Mouse (Mus musculus) CH12.LX (cell line): ENCODE measurements around the gene Smg7. TPM values are rescaled to one million over a fixed set of nuclear protein-coding genes. Genes with fewer than 3 reads are reported as not detected.

Experiments used
- DNase-seq: peaks from one replicate; pipeline ENCODE4 v3.0.0-alpha.2; 2013; ENCODE audit errors: extremely low read depth
- H3K27ac ChIP-seq: 2 replicates; pipeline ENCODE4 v1.5.1; 2012; ENCODE audit warnings: low read depth, mild to moderate bottlenecking, control low read depth, moderate library complexity; ENCODE audit not compliant: insufficient read depth
- H3K27me3 ChIP-seq: replicated peaks from 2 replicates; pipeline ENCODE3; 2012; ENCODE audit warnings: inconsistent platforms
- H3K36me3 ChIP-seq, 2 experiments: replicated peaks in 1 of 2; 2 replicates each; pipeline versions ENCODE3 to v1.6.1; 2012; ENCODE audit warnings: inconsistent platforms in 1 of 2, low read length in 1 of 2, mild to moderate bottlenecking in 1 of 2, mixed read lengths in 1 of 2, moderate library complexity in 1 of 2; ENCODE audit not compliant: control insufficient read depth in 1 of 2, insufficient read depth in 1 of 2
- H3K4me1 ChIP-seq, 2 experiments: 2 replicates each; pipeline ENCODE4 v1.6.1; 2012; ENCODE audit warnings: inconsistent platforms in 1 of 2, moderate library complexity in 1 of 2; ENCODE audit not compliant: insufficient read depth in 2 of 2, control insufficient read depth in 1 of 2
- H3K4me2 ChIP-seq: 2 replicates; pipeline ENCODE4 v1.6.1; 2012; ENCODE audit warnings: low read depth, mild to moderate bottlenecking, control low read depth; ENCODE audit not compliant: poor library complexity, insufficient read depth, severe bottlenecking
- H3K4me3 ChIP-seq, 3 experiments: fragments of 150-350 bp in 1 of 3; sonication (generic) in 1 of 3; replicated peaks in 1 of 3; 2 replicates each; pipeline versions ENCODE3 to v1.5.1; 2011 to 2012; ENCODE audit warnings: low read depth in 2 of 3, low read length in 2 of 3, mild to moderate bottlenecking in 2 of 3, moderate library complexity in 2 of 3, control low read depth in 1 of 3, improper control_type of control experiment in 1 of 3, inconsistent platforms in 1 of 3, mixed read lengths in 1 of 3; ENCODE audit not compliant: poor library complexity in 1 of 3
- H3K79me2 ChIP-seq: replicated peaks from 2 replicates; pipeline ENCODE4 v1.6.1; 2012; ENCODE audit warnings: mild to moderate bottlenecking, moderate library complexity; ENCODE audit not compliant: control insufficient read depth, poor library complexity, insufficient read depth, severe bottlenecking; ENCODE audit errors: extremely low read depth
- H3K9ac ChIP-seq: 2 replicates; pipeline ENCODE4 v1.6.1; 2012; ENCODE audit warnings: low read depth, mild to moderate bottlenecking, control low read depth, moderate library complexity; ENCODE audit not compliant: insufficient read depth
- H3K9me3 ChIP-seq: replicated peaks from 2 replicates; pipeline ENCODE3; 2012; ENCODE audit warnings: low read length, inconsistent platforms, mixed read lengths
- CHD1 ChIP-seq: IDR thresholded peaks from 2 replicates; pipeline ENCODE4 v1.6.1; 2012; ENCODE audit warnings: low read depth, low read length, improper control_type of control experiment, inconsistent platforms
- CHD2 ChIP-seq: IDR thresholded peaks from 2 replicates; pipeline ENCODE4 v1.6.1; 2011; ENCODE audit warnings: low read length, improper control_type of control experiment
- CTCF ChIP-seq, 2 experiments: IDR thresholded peaks in 1 of 2; conservative IDR thresholded peaks in 1 of 2; 2 replicates each; pipeline ENCODE4 v1.5.1; 2011 to 2012; ENCODE audit warnings: low read depth in 2 of 2, low read length in 2 of 2, improper control_type of control experiment in 1 of 2, inconsistent platforms in 1 of 2, mild to moderate bottlenecking in 1 of 2, moderate library complexity in 1 of 2
- EP300 ChIP-seq: IDR thresholded peaks from 2 replicates; pipeline ENCODE4 v1.6.1; 2011; ENCODE audit warnings: low read length, improper control_type of control experiment
- ETS1 ChIP-seq: conservative IDR thresholded peaks from 2 replicates; pipeline ENCODE4 v1.6.1; 2012; ENCODE audit warnings: low read depth, mild to moderate bottlenecking, inconsistent platforms, low read length, improper control_type of control experiment, moderate library complexity
- IRF4 ChIP-seq: IDR thresholded peaks from 2 replicates; pipeline ENCODE4 v1.6.1; 2014; ENCODE audit warnings: low read depth, mild to moderate bottlenecking, inconsistent platforms, low read length, improper control_type of control experiment
- JUN ChIP-seq: IDR thresholded peaks from 2 replicates; pipeline ENCODE4 v1.6.1; 2011; ENCODE audit warnings: low read depth, mild to moderate bottlenecking, low read length, improper control_type of control experiment, moderate library complexity; ENCODE audit not compliant: insufficient read depth
- KAT2A ChIP-seq: IDR thresholded peaks from 2 replicates; pipeline ENCODE4 v1.6.1; 2012; ENCODE audit warnings: low read length, improper control_type of control experiment, inconsistent platforms; ENCODE audit not compliant: insufficient replicate concordance
- MAX ChIP-seq: IDR thresholded peaks from 2 replicates; pipeline ENCODE4 v1.6.1; 2011; ENCODE audit warnings: low read length, improper control_type of control experiment
- MAZ ChIP-seq: IDR thresholded peaks from 2 replicates; pipeline ENCODE4 v1.6.1; 2012; ENCODE audit warnings: low read depth, mild to moderate bottlenecking, inconsistent platforms, low read length, improper control_type of control experiment, moderate library complexity
- MEF2A ChIP-seq: IDR thresholded peaks from 2 replicates; pipeline ENCODE4 v1.6.1; 2014; ENCODE audit warnings: low read depth, mild to moderate bottlenecking, inconsistent platforms, low read length, improper control_type of control experiment, borderline replicate concordance
- MYC ChIP-seq: IDR thresholded peaks from 2 replicates; pipeline ENCODE4 v1.6.1; 2011; ENCODE audit warnings: low read depth, mild to moderate bottlenecking, improper control_type of control experiment, low read length
- NELFE ChIP-seq: IDR thresholded peaks from 2 replicates; pipeline ENCODE4 v1.6.1; 2011; ENCODE audit warnings: low read depth, low read length, improper control_type of control experiment
- PAX5 ChIP-seq: IDR thresholded peaks from 2 replicates; pipeline ENCODE4 v1.6.1; 2012; ENCODE audit warnings: low read length, inconsistent platforms, mixed read lengths
- POLR2A ChIP-seq: IDR thresholded peaks from 2 replicates; pipeline ENCODE4 v1.6.1; 2011; ENCODE audit warnings: low read depth, mild to moderate bottlenecking, improper control_type of control experiment, low read length
- POLR2AphosphoS2 ChIP-seq: IDR thresholded peaks from 2 replicates; pipeline ENCODE4 v1.6.1; 2011; ENCODE audit warnings: low read depth, low read length, improper control_type of control experiment
- RAD21 ChIP-seq: IDR thresholded peaks from 2 replicates; pipeline ENCODE4 v1.6.1; 2011; ENCODE audit warnings: low read depth, mild to moderate bottlenecking, low read length, improper control_type of control experiment, moderate library complexity
- RCOR1 ChIP-seq: conservative IDR thresholded peaks from 2 replicates; pipeline ENCODE4 v1.6.1; 2012; ENCODE audit warnings: low read depth, mild to moderate bottlenecking, inconsistent platforms, low read length, improper control_type of control experiment
- SIN3A ChIP-seq: IDR thresholded peaks from 2 replicates; pipeline ENCODE4 v1.6.1; 2012; ENCODE audit warnings: low read length, improper control_type of control experiment, inconsistent platforms
- TBP ChIP-seq: conservative IDR thresholded peaks from 2 replicates; pipeline ENCODE4 v1.6.1; 2011; ENCODE audit warnings: low read depth, low read length, improper control_type of control experiment
- UBTF ChIP-seq: IDR thresholded peaks from 2 replicates; pipeline ENCODE4 v1.6.1; 2012; ENCODE audit warnings: low read depth, mild to moderate bottlenecking, inconsistent platforms, low read length, improper control_type of control experiment, moderate library complexity
- ZNF384 ChIP-seq: IDR thresholded peaks from 2 replicates; pipeline ENCODE4 v1.6.1; 2012; ENCODE audit warnings: low read depth, low read length, improper control_type of control experiment, inconsistent platforms
- dilution Hi-C: fragments of 300-500 bp; cut with MboI; formaldehyde crosslinking; loops from 2 replicates; pipeline ENCODE4 v1.14.3; 2020; ENCODE audit warnings: low sequenced_read_pairs; ENCODE audit not compliant: extremely low pct_unique_long_range_greater_than_20kb, extremely low pct_ligation_motif_present
- in situ Hi-C: fragments of 300-500 bp; cut with MboI; formaldehyde crosslinking; loops from 3 replicates; pipeline ENCODE4 v1.14.3; 2019; ENCODE audit warnings: low sequenced_read_pairs, low pct_ligation_motif_present, low pct_unique_long_range_greater_than_20kb, mixed read lengths
- polyA plus RNA-seq: library from polyadenylated mRNA; unstranded; fragments of >175 nt; gene quantifications from 2 replicates; pipeline ENCODE4 v1.2.1, GENCODE M21; 2012; ENCODE audit warnings: low read depth; ENCODE audit not compliant: insufficient read length
- total RNA-seq, 2 experiments: library from RNA; depleted of rRNA; stranded (reverse); fragments of 300-350 nt in 1 of 2; fragments of >200 nt in 1 of 2; gene quantifications; 2 replicates each; pipeline ENCODE4 v1.2.3; 2012 to 2014

Smg7 gene
- total and polyA plus RNA-seq, 3 experiments, result 23.4 to 55.2 (median 27.0) TPM

- Histone ChIP-seq H3K4me2 (no peak overlapping the region), H3K4me1 (no peaks in the 10 kb centered on the region), H3K27me3 (no peaks in the 10 kb centered on the region), H3K36me3 (no peaks in the 10 kb centered on the region), H3K9ac (no peak overlapping the region), H3K4me3 (no peak overlapping the region), H3K9me3 (no peaks in the 10 kb centered on the region), H3K27ac (no peak overlapping the region), H3K79me2 (no peaks in the 10 kb centered on the region)
- TF ChIP-seq RAD21 (no peak), UBTF (no peak), NELFE (no peak), RCOR1 (no peak), CHD2 (no peak), EP300 (no peak), ZNF384 (no peak), MEF2A (no peak), CHD1 (no peak), CTCF (conservative IDR thresholded peaks at IDR 0.05 in 1 of 2, IDR thresholded peaks at IDR 0.05 in 1 of 2; ENCODE audit: low read depth in 2 of 2, low read length in 2 of 2) (no peak), MYC (no peak), JUN (no peak)
- dilution Hi-C loops (no loop called here), in situ Hi-C loops (no loop called here)
- DNase-seq, result no peak
Measured at GRCm38 (mm10) chr1:152933962-152934361, 31.5 kb upstream of the Smg7 start.

- H3K27ac ChIP-seq, result no peak overlapping the region
Measured at GRCm38 (mm10) chr1:152921786-152922185, 19.3 kb upstream of the Smg7 start.

More at GRCm38 (mm10) chr1:152921786-152922185, 19.3 kb upstream of the Smg7 start:
- no peaks in the 10 kb centered on the region for H3K36me3 ChIP-seq
- no peak overlapping the region for H3K4me3 ChIP-seq
- H3K4me1 ChIP-seq, result peaks cover 3 to 9% of the 10 kb centered on the region in 2 experiments; a peak in 1 of 4 replicates
- no peaks in the 10 kb centered on the region for H3K27me3 ChIP-seq
- H3K4me2 ChIP-seq, result no peak overlapping the region
- dilution Hi-C loops (no loop called here), in situ Hi-C loops (loop anchor here (25.0 kb wide), 1 partner anchor 384 kb away; no protein-coding TSS in a partner anchor)
- TF ChIP-seq CHD2 (no peak), POLR2A (no peak), MAX (no peak), PAX5 (no peak), JUN (no peak), TBP (no peak), SIN3A (no peak), ETS1 (no peak), POLR2AphosphoS2 (no peak), MEF2A (no peak), MYC (no peak), MAZ (no peak), KAT2A (no peak), IRF4 (no peak), UBTF (no peak)
- no peaks in the 10 kb centered on the region for H3K79me2 ChIP-seq
- H3K9me3 ChIP-seq, result no peaks in the 10 kb centered on the region
- DNase-seq, result no peak
- H3K9ac ChIP-seq, result no peak overlapping the region
